Mouse (Mus musculus): ENCODE results near the gene Catip. TPM values are rescaled to one million over a fixed set of nuclear protein-coding genes. Genes with fewer than 3 reads are reported as not detected.
"Not testable (repeated sequence)": the region's sequence is repeated elsewhere in the genome, so short reads cannot be mapped to it uniquely, and the experiment has no call there.

Gene Catip
- total RNA-seq (2014; fragmentation: Nextera tagmentation) (not detected in 2 replicates), total RNA-seq (2017) (0.27 TPM in 1 of 2 replicates, not detected in the other), polyA plus RNA-seq (2012) (not detected in 2 replicates)

GRCm38 (mm10) chr1:74361812-74362211 lies at the start of gene Catip:
TSS of gene Catip (plus strand) at chr1:74362108.
- Histone ChIP-seq H3K4me1 (ENCODE audit: insufficient read depth, low read depth, low read length) (peaks cover 5% of the 10 kb centered on the region), H3K36me3 (replicated peaks) (no peaks in the 10 kb centered on the region), H3K4me3 (ENCODE audit: low read depth, low read length) (no peak within 1 kb of the TSS), H3K27me3 (ENCODE audit: insufficient read depth, low read length) (peaks cover 39% of the 10 kb centered on the region), H3K9me3 (replicated peaks) (no peaks in the 10 kb centered on the region)
- TF ChIP-seq CTCF (IDR thresholded peaks at IDR 0.05; ENCODE audit: low read depth, low read length) (peak; percentile 38; the same call in 1 of the 2 replicates), GATA2 (IDR thresholded peaks at IDR 0.05; ENCODE audit: borderline replicate concordance, low read depth, low read length) (no peak)
- ATAC-seq (ENCODE audit: extremely low read depth, insufficient number of reproducible peaks, low FRiP score, poor library complexity, severe bottlenecking) (peak; percentile 45; the same call in 1 of the 2 replicates), DNase-seq (ENCODE audit: low spot score) (peak; percentile 66)

GRCm38 (mm10) chr1:74313049-74313692 lies 48.7 kb upstream of the Catip start:
- TF ChIP-seq GATA2 (IDR thresholded peaks at IDR 0.05; ENCODE audit: borderline replicate concordance, low read depth, low read length) (no peak), CTCF (IDR thresholded peaks at IDR 0.05; ENCODE audit: low read depth, low read length) (peak; percentile 88)
- H3K4me1 ChIP-seq (ENCODE audit: insufficient read depth, low read depth, low read length): peaks cover 18% of the 10 kb centered on the region
- ATAC-seq (ENCODE audit: extremely low read depth, insufficient number of reproducible peaks, low FRiP score, poor library complexity, severe bottlenecking): peak; percentile 47
- no peaks in the 10 kb centered on the region for H3K36me3 ChIP-seq (replicated peaks)
- H3K27me3 ChIP-seq (ENCODE audit: insufficient read depth, low read length): peaks cover 20% of the 10 kb centered on the region
- no peak overlapping the region for H3K4me3 ChIP-seq (ENCODE audit: low read depth, low read length)
- no peaks in the 10 kb centered on the region for H3K9me3 ChIP-seq (replicated peaks)
- DNase-seq (ENCODE audit: low spot score): peak; percentile 52

GRCm38 (mm10) chr1:74314796-74315195 lies 47.1 kb upstream of the Catip start:
- no peak overlapping the region for H3K4me3 ChIP-seq (ENCODE audit: low read depth, low read length)
- no peaks in the 10 kb centered on the region for H3K9me3 ChIP-seq (replicated peaks)
- ATAC-seq (ENCODE audit: extremely low read depth, insufficient number of reproducible peaks, low FRiP score, poor library complexity, severe bottlenecking) (no peak), DNase-seq (ENCODE audit: low spot score) (no peak)
- peaks cover 11% of the 10 kb centered on the region for H3K4me1 ChIP-seq (ENCODE audit: insufficient read depth, low read depth, low read length)
- H3K27me3 ChIP-seq (ENCODE audit: insufficient read depth, low read length): peaks cover 25% of the 10 kb centered on the region
- TF ChIP-seq POLR2AphosphoS5 (IDR thresholded peaks at IDR 0.05; ENCODE audit: insufficient replicate concordance, low read depth, low read length) (no peak), GATA2 (IDR thresholded peaks at IDR 0.05; ENCODE audit: borderline replicate concordance, low read depth, low read length) (no peak), TAL1 (conservative IDR thresholded peaks at IDR 0.05; ENCODE audit: low read depth, low read length) (no peak), CTCF (IDR thresholded peaks at IDR 0.05; ENCODE audit: low read depth, low read length) (no peak), GATA1 (IDR thresholded peaks at IDR 0.05; ENCODE audit: borderline replicate concordance, low read length) (no peak)
- H3K36me3 ChIP-seq (replicated peaks): no peaks in the 10 kb centered on the region

- TF ChIP-seq CTCF (IDR thresholded peaks at IDR 0.05; ENCODE audit: low read depth, low read length) (no peak), TAL1 (conservative IDR thresholded peaks at IDR 0.05; ENCODE audit: low read depth, low read length) (no peak), GATA1 (IDR thresholded peaks at IDR 0.05; ENCODE audit: borderline replicate concordance, low read length) (no peak), GATA2 (IDR thresholded peaks at IDR 0.05; ENCODE audit: borderline replicate concordance, low read depth, low read length) (no peak), POLR2AphosphoS5 (IDR thresholded peaks at IDR 0.05; ENCODE audit: insufficient replicate concordance, low read depth, low read length) (no peak)
- H3K4me1 ChIP-seq (ENCODE audit: insufficient read depth, low read depth, low read length): peaks cover 9% of the 10 kb centered on the region
- DNase-seq (ENCODE audit: low spot score): no peak
- no peak for ATAC-seq (ENCODE audit: extremely low read depth, insufficient number of reproducible peaks, low FRiP score, poor library complexity, severe bottlenecking)
- H3K36me3 ChIP-seq (replicated peaks): no peaks in the 10 kb centered on the region
- no peaks in the 10 kb centered on the region for H3K9me3 ChIP-seq (replicated peaks)
- no peak overlapping the region for H3K4me3 ChIP-seq (ENCODE audit: low read depth, low read length)
- H3K27me3 ChIP-seq (ENCODE audit: insufficient read depth, low read length): peaks cover 27% of the 10 kb centered on the region
Observed at GRCm38 (mm10) chr1:74316114-74316827, 45.6 kb upstream of the Catip start.

GRCm38 (mm10) chr1:74318711-74319110 lies 43.2 kb upstream of the Catip start:
- ATAC-seq (ENCODE audit: extremely low read depth, insufficient number of reproducible peaks, low FRiP score, poor library complexity, severe bottlenecking): no peak
- no peak for DNase-seq (ENCODE audit: low spot score)
- Histone ChIP-seq H3K36me3 (replicated peaks) (no peaks in the 10 kb centered on the region), H3K9me3 (replicated peaks) (no peaks in the 10 kb centered on the region), H3K4me1 (ENCODE audit: insufficient read depth, low read depth, low read length) (peaks cover 2% of the 10 kb centered on the region), H3K4me3 (ENCODE audit: low read depth, low read length) (no peak overlapping the region), H3K27me3 (ENCODE audit: insufficient read depth, low read length) (peaks cover 33% of the 10 kb centered on the region)
- TF ChIP-seq CTCF (IDR thresholded peaks at IDR 0.05; ENCODE audit: low read depth, low read length) (no peak), POLR2AphosphoS5 (IDR thresholded peaks at IDR 0.05; ENCODE audit: insufficient replicate concordance, low read depth, low read length) (no peak), GATA1 (IDR thresholded peaks at IDR 0.05; ENCODE audit: borderline replicate concordance, low read length) (no peak), TAL1 (conservative IDR thresholded peaks at IDR 0.05; ENCODE audit: low read depth, low read length) (no peak), GATA2 (IDR thresholded peaks at IDR 0.05; ENCODE audit: borderline replicate concordance, low read depth, low read length) (no peak)

- ATAC-seq (ENCODE audit: extremely low read depth, insufficient number of reproducible peaks, low FRiP score, poor library complexity, severe bottlenecking) (no peak), DNase-seq (ENCODE audit: low spot score) (no peak)
- no peak for TF ChIP-seq GATA2 (IDR thresholded peaks at IDR 0.05; ENCODE audit: borderline replicate concordance, low read depth, low read length)
- TF ChIP-seq POLR2AphosphoS5 (IDR thresholded peaks at IDR 0.05; ENCODE audit: insufficient replicate concordance, low read depth, low read length): no peak
- TF ChIP-seq TAL1 (conservative IDR thresholded peaks at IDR 0.05; ENCODE audit: low read depth, low read length): no peak
- no peak for TF ChIP-seq GATA1 (IDR thresholded peaks at IDR 0.05; ENCODE audit: borderline replicate concordance, low read length)
- TF ChIP-seq CTCF (IDR thresholded peaks at IDR 0.05; ENCODE audit: low read depth, low read length): no peak
- Histone ChIP-seq H3K4me3 (ENCODE audit: low read depth, low read length) (no peak overlapping the region), H3K9me3 (replicated peaks) (no peaks in the 10 kb centered on the region), H3K27me3 (ENCODE audit: insufficient read depth, low read length) (peaks cover 34% of the 10 kb centered on the region), H3K36me3 (replicated peaks) (no peaks in the 10 kb centered on the region), H3K4me1 (ENCODE audit: insufficient read depth, low read depth, low read length) (no peaks in the 10 kb centered on the region; the same call in 1 of the 2 replicates)
Observed at GRCm38 (mm10) chr1:74321396-74321795, 40.5 kb upstream of the Catip start.

GRCm38 (mm10) chr1:74326916-74327315 lies 35.0 kb upstream of the Catip start:
- not testable (repeated sequence) for ATAC-seq (ENCODE audit: extremely low read depth, insufficient number of reproducible peaks, low FRiP score, poor library complexity, severe bottlenecking); H3K9me3 ChIP-seq (replicated peaks); DNase-seq (ENCODE audit: low spot score); H3K4me3 ChIP-seq (ENCODE audit: low read depth, low read length); H3K36me3 ChIP-seq (replicated peaks)
- Histone ChIP-seq H3K4me1 (ENCODE audit: insufficient read depth, low read depth, low read length) (peaks cover 18% of the 10 kb centered on the region), H3K27me3 (ENCODE audit: insufficient read depth, low read length) (peaks cover 27% of the 10 kb centered on the region)

Measured in G1E (cell line).